Mouse (Mus musculus): Measurements from ENCODE around the gene D10Jhu81e. TPM values are rescaled to one million over a fixed set of nuclear protein-coding genes. Genes with fewer than 3 reads are reported as not detected.

D10Jhu81e gene
- polyA plus RNA-seq (2012; rRNA removed) (34.1 and 39.1 TPM in 2 replicates), polyA plus RNA-seq (2014; fragmentation: Nextera tagmentation; extraction: Ambion mirVana) (11.7 and 15.6 TPM in 2 replicates)

- Histone ChIP-seq H3K4me1 (replicated peaks; ENCODE audit: control insufficient read depth in 2 of 2, insufficient read depth in 2 of 2, low read length in 1 of 2) (peaks cover 0 to 14% of the 10 kb centered on the region in 2 experiments; a peak in 3 of 4 replicates), H3K27ac (0 out of 2 replicates have a peak within 1 kb of the TSS, but pooled peaks have one; percentile 2), H3K4me2 (ENCODE audit: low read depth) (peak within 1 kb of the TSS; percentile 72), H3K36me3 (replicated peaks; ENCODE audit: control insufficient read depth, insufficient read depth, low read depth) (peaks cover 16% of the 10 kb centered on the region), H3K9me3 (ENCODE audit: control insufficient read depth, low read length) (no peaks in the 10 kb centered on the region), H3K27me3 (ENCODE audit: control insufficient read depth, insufficient read depth, low read length) (no peaks in the 10 kb centered on the region), H3K4me3 (ENCODE audit: insufficient read depth in 1 of 2, low read depth in 2 of 2, low read length in 2 of 2) (peak within 1 kb of the TSS; percentile 64 to 69), H3K9ac (replicated peaks) (peak within 1 kb of the TSS; percentile 78)
- DNase-seq (ENCODE audit: low read depth in 3 of 3, low spot score in 3 of 3): peak; percentile 94 to 96 (median 95)
- WGBS (ENCODE audit: insufficient replicate concordance): 1% methylated on average over 50 of the region's 50 CpGs
- peak; percentile 35; the same call in 1 of the 2 replicates for TF ChIP-seq CTCF (IDR thresholded peaks at IDR 0.05; ENCODE audit: low read depth)
- no peak for TF ChIP-seq EP300 (IDR thresholded peaks at IDR 0.05; ENCODE audit: low read depth)
- ATAC-seq (ENCODE audit: insufficient read depth): peak; percentile 96
Observed at GRCm38 (mm10) chr10:78169281-78170042, at the start of gene D10Jhu81e. Gene D10Jhu81e, minus strand, starts transcription at chr10:78169782.

GRCm38 (mm10) chr10:78218576-78218975 lies 49.0 kb upstream of the D10Jhu81e start:
- Histone ChIP-seq H3K27me3 (ENCODE audit: control insufficient read depth, insufficient read depth, low read length) (no peaks in the 10 kb centered on the region), H3K4me3 (ENCODE audit: insufficient read depth in 1 of 2, low read depth in 2 of 2, low read length in 2 of 2) (no peak overlapping the region), H3K36me3 (replicated peaks; ENCODE audit: control insufficient read depth, insufficient read depth, low read depth) (peaks cover 63% of the 10 kb centered on the region), H3K9ac (replicated peaks) (no peak overlapping the region), H3K9me3 (ENCODE audit: control insufficient read depth, low read length) (no peaks in the 10 kb centered on the region), H3K4me1 (replicated peaks; ENCODE audit: control insufficient read depth in 2 of 2, insufficient read depth in 2 of 2, low read length in 1 of 2) (peaks cover 31 to 41% of the 10 kb centered on the region in 2 experiments), H3K27ac (peak overlapping the region; percentile 52), H3K4me2 (ENCODE audit: low read depth) (no peak overlapping the region)
- ATAC-seq (ENCODE audit: insufficient read depth): no peak
- WGBS (ENCODE audit: insufficient replicate concordance): 79% methylated on average over 6 of the region's 6 CpGs
- no peak for DNase-seq (ENCODE audit: low read depth in 3 of 3, low spot score in 3 of 3)
- TF ChIP-seq EP300 (IDR thresholded peaks at IDR 0.05; ENCODE audit: low read depth) (no peak), CTCF (IDR thresholded peaks at IDR 0.05; ENCODE audit: low read depth) (no peak)

- Histone ChIP-seq H3K4me1 (replicated peaks; ENCODE audit: control insufficient read depth in 2 of 2, insufficient read depth in 2 of 2, low read length in 1 of 2) (peaks cover 31 to 41% of the 10 kb centered on the region in 2 experiments), H3K36me3 (replicated peaks; ENCODE audit: control insufficient read depth, insufficient read depth, low read depth) (peaks cover 73% of the 10 kb centered on the region), H3K4me2 (ENCODE audit: low read depth) (peak overlapping the region; percentile 67), H3K9me3 (ENCODE audit: control insufficient read depth, low read length) (no peaks in the 10 kb centered on the region), H3K4me3 (ENCODE audit: insufficient read depth in 1 of 2, low read depth in 2 of 2, low read length in 2 of 2) (no peak overlapping the region), H3K27ac (peak overlapping the region; percentile 92), H3K9ac (replicated peaks) (no peak overlapping the region; the same call in 1 of the 2 replicates), H3K27me3 (ENCODE audit: control insufficient read depth, insufficient read depth, low read length) (no peaks in the 10 kb centered on the region)
- peak; percentile 99 for ATAC-seq (ENCODE audit: insufficient read depth)
- WGBS (ENCODE audit: insufficient replicate concordance): 28% methylated on average over 6 of the region's 6 CpGs
- 0 out of 2 replicates have a peak, but pooled peaks have one; percentile 4 for TF ChIP-seq CTCF (IDR thresholded peaks at IDR 0.05; ENCODE audit: low read depth)
- no peak; the same call in none of the 2 replicates for TF ChIP-seq EP300 (IDR thresholded peaks at IDR 0.05; ENCODE audit: low read depth)
- DNase-seq (ENCODE audit: low read depth in 3 of 3, low spot score in 3 of 3): peak; percentile 74 to 76 (median 75)
Observed at GRCm38 (mm10) chr10:78216376-78217083, 46.9 kb upstream of the D10Jhu81e start.

GRCm38 (mm10) chr10:78214371-78214770 lies 44.8 kb upstream of the D10Jhu81e start:
- ATAC-seq (ENCODE audit: insufficient read depth) (no peak), DNase-seq (ENCODE audit: low read depth in 3 of 3, low spot score in 3 of 3) (no peak)
- no peak overlapping the region for H3K4me2 ChIP-seq (ENCODE audit: low read depth)
- TF ChIP-seq CTCF (IDR thresholded peaks at IDR 0.05; ENCODE audit: low read depth): no peak
- TF ChIP-seq EP300 (IDR thresholded peaks at IDR 0.05; ENCODE audit: low read depth): no peak
- no peaks in the 10 kb centered on the region for H3K9me3 ChIP-seq (ENCODE audit: control insufficient read depth, low read length)
- H3K9ac ChIP-seq (replicated peaks): no peak overlapping the region
- no peak overlapping the region for H3K4me3 ChIP-seq (ENCODE audit: insufficient read depth in 1 of 2, low read depth in 2 of 2, low read length in 2 of 2)
- peaks cover 78% of the 10 kb centered on the region for H3K36me3 ChIP-seq (replicated peaks; ENCODE audit: control insufficient read depth, insufficient read depth, low read depth)
- no peak overlapping the region for H3K27ac ChIP-seq
- peaks cover 27 to 33% of the 10 kb centered on the region in 2 experiments for H3K4me1 ChIP-seq (replicated peaks; ENCODE audit: control insufficient read depth in 2 of 2, insufficient read depth in 2 of 2, low read length in 1 of 2)
- H3K27me3 ChIP-seq (ENCODE audit: control insufficient read depth, insufficient read depth, low read length): no peaks in the 10 kb centered on the region
- WGBS (ENCODE audit: insufficient replicate concordance): 95% methylated on average over 9 of the region's 9 CpGs
